Mouse (Mus musculus) adrenal gland, adult 2 months (tissue): ENCODE data around the gene Stxbp3. TPM values are rescaled to one million over a fixed set of nuclear protein-coding genes. Genes with fewer than 3 reads are reported as not detected.

Experiments used
- DNase-seq: peaks from one replicate; pipeline ENCODE4 v3.0.0; 2021
- polyA plus RNA-seq: library from polyadenylated mRNA; depleted of rRNA; stranded (reverse); fragments of >200 nt; gene quantifications from 2 replicates; pipeline ENCODE4 v1.2.3, GENCODE M21; 2012; rRNA removed
- total RNA-seq, 2 experiments: library from RNA; stranded (reverse); gene quantifications; 2 replicates each; pipeline ENCODE4 v1.2.3; 2021

Stxbp3 gene
- total and polyA plus RNA-seq, 3 experiments = 2.8 to 60.1 (median 43.1) TPM

- no peak for DNase-seq
These were observed 75.3 kb downstream of the Stxbp3 start for GRCm38 (mm10) chr3:108764976-108765375.

GRCm38 (mm10) chr3:108763691-108764090 is 76.6 kb downstream of the Stxbp3 start:
- no peak for DNase-seq

DNA sequence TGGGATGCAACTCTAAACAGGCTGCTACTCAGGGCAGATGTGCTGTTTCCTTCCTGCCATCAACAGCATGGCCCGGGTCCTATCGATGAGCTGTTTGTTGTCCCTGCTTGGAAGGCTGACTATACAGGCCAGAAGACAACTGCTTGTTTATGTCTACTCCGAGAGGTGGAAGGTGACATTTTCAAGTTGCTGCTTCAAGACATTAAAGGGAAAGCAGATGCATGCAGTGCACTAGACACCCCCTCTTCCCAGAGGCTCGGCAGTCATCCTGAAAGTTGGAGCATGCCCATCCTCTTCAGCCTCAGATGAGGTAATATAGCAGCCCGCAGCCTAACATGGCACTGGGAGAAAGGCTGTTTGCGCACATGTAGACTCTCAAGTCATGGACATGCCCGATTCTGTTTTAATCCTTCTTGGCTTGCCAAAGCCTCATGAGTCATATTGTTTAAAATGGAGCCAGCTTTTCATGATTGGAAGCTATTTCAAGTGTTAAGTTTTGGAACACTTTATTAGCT is 77.7 kb downstream of the Stxbp3 start:
- DNase-seq = no peak

DNA sequence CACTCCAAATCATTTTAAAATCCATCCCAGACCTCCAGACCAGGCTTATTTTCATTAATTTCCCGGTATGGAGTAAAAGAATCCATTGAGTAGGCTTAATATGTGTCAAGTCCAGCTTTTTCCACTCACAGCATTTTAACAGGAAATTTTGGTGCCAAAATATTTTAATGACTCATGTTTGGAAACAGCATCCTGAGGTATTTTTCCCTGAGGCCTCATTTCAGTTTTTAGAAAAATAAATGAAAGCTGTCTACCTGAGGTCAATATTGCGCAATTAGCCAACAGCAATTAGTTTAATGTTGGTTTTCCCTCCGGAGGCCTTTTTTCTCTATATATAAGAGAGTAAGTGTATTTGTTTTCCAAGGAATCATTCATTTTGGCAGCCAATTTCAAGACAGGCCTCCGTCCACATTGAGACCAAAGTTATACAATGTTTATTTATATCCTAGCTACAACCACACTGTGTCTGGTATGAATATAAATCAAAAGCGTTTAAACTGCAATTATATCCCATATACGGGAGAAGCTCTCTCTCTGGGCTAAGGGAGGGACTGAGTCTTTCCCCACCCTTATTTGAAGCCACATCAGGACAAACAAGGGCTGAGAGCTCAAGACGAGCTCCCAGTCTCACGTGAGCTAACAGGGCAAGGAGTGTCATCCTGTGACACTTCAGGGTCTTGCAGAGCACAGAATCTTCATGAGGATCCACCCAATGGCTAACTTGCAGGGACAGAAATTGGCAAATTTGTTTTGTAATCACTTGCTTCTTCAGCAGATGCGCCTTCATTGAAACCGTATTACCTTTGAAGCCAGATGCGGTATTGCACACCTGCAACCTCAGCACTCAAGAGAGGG is 80.5 kb downstream of the Stxbp3 start:
- DNase-seq = no peak

- no peak for DNase-seq
These were observed 82.8 kb downstream of the Stxbp3 start for GRCm38 (mm10) chr3:108757570-108757969.

DNA sequence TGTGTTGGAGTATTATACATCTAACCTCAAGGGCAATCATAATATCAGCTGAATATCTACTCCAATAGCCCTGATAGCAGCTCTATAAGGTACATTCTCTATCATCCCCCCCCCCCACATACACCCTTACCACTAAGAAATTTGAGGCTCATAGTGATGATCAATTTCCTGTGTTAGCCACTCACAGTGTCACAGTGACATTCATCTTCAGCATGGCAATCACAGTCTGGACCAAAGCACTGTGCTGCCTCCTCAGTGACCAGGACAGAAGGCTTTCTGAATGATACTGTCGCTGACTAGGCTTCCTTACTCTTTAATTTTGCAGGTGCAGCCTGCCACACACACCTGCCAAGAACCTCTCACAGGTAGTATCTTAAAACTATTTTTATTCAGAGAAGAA is 84.2 kb downstream of the Stxbp3 start:
- no peak for DNase-seq

GRCm38 (mm10) chr3:108755542-108755941 is 84.8 kb downstream of the Stxbp3 start:
- no peak for DNase-seq

DNA sequence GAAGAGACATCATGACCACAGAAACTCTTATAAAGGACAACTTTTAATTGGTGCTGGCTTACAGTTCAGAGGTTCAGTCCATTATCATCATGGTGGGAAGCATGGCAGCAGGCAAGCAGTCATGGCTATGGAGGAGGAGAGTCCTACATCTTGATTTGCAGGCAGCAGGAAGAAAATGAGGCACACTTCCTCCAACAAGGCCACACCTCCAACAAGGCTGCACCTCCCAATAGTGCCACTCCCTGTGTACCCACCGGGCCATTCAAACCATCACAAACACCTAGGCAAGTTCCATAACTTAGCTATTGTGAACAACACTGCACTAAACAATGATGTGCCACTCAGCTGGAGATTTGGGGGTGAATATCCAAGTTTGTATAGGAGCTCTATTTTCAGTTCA is 85.8 kb downstream of the Stxbp3 start:
- DNase-seq = no peak

DNA sequence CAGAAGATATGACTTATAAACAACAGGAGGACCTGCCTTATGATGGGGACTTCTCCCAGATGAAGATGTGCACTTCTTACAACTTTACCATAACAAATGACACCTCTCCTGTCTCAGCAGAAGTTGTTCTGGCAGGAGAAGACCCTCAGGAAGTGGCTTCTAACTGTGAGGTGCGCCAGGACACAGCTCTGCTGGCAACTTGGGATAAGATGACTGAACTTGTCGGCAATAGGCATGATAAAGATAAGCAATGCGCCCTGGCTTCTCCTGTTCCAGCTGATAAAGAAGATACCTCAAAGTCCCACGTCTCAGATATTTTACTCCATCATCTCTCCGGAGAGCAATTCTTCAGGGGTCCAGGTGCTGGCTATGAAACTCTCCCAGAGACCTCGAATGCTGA is 88.6 kb downstream of the Stxbp3 start:
- no peak for DNase-seq

DNA sequence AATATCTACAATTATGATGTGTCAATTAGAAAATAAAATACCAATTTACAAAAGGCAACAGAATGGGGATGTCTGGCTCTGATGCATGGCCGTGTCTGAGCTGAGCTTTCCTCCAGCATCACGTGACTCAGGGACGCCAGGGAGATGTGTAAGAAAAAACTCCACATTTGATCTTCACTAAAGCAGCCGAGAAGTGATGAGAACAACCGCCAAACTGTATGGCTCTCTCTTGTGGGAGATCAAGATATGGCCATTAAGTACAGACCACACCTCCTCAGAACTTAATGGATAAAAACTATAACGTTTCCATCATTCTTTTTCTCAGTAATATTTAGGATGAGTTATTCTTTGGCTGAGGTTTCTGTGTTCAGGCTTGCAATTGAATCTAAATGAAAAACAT is 89.3 kb downstream of the Stxbp3 start:
- DNase-seq = no peak

- no peak for DNase-seq
These were observed 96.3 kb downstream of the Stxbp3 start for GRCm38 (mm10) chr3:108744060-108744459.

Other genes with a start within 250 kb of the Stxbp3 start
- gene Wdr47, start 249.2 kb downstream of the Stxbp3 start, total RNA-seq = 10 to 100 TPM; 10.0 to 14.6 TPM
- 3.6 and 3.7 TPM in 2 replicates for gene Wdr47, start 249.2 kb downstream of the Stxbp3 start, polyA plus RNA-seq
- gene Clcc1, start 186.6 kb downstream of the Stxbp3 start, total RNA-seq = 10 to 100 TPM; 27.7 to 41.0 TPM
- 10.4 and 13.9 TPM in 2 replicates for gene Clcc1, start 186.6 kb downstream of the Stxbp3 start, polyA plus RNA-seq
- gene Gpsm2, start 118.2 kb downstream of the Stxbp3 start, total RNA-seq = 1 to 10 TPM; 1.7 to 2.9 TPM
- 0.58 and 1.0 TPM in 2 replicates for gene Gpsm2, start 118.2 kb downstream of the Stxbp3 start, polyA plus RNA-seq
- gene Aknad1, start 100.9 kb downstream of the Stxbp3 start, total RNA-seq = not detected
- not detected in 2 replicates for gene Aknad1, start 100.9 kb downstream of the Stxbp3 start, polyA plus RNA-seq
- 1 to 10 TPM in 1 of 2 experiments, under 1 TPM in 1; 0.35 to 1.1 TPM for gene Fndc7, start 49.5 kb upstream of the Stxbp3 start, total RNA-seq
- gene Fndc7, start 49.5 kb upstream of the Stxbp3 start, polyA plus RNA-seq = 0.19 and 0.25 TPM in 2 replicates
- 10 to 100 TPM; 39.8 to 77.9 TPM for gene Prpf38b, start 71.2 kb upstream of the Stxbp3 start, total RNA-seq
- gene Prpf38b, start 71.2 kb upstream of the Stxbp3 start, polyA plus RNA-seq = 108 and 117 TPM in 2 replicates
- gene Henmt1, start 99.3 kb upstream of the Stxbp3 start, total RNA-seq = not detected
- not detected in 2 replicates for gene Henmt1, start 99.3 kb upstream of the Stxbp3 start, polyA plus RNA-seq
- not detected for gene Gm9857, start 99.9 kb upstream of the Stxbp3 start, total RNA-seq
- gene Gm9857, start 99.9 kb upstream of the Stxbp3 start, polyA plus RNA-seq = not detected in 2 replicates
- 1 to 10 TPM; 3.8 to 9.4 TPM for gene Fam102b, start 187.1 kb upstream of the Stxbp3 start, total RNA-seq
- gene Fam102b, start 187.1 kb upstream of the Stxbp3 start, polyA plus RNA-seq = 0.98 and 1.0 TPM in 2 replicates
- not detected for gene Slc25a54, start 239.9 kb upstream of the Stxbp3 start, total RNA-seq
- not detected in 2 replicates for gene Slc25a54, start 239.9 kb upstream of the Stxbp3 start, polyA plus RNA-seq